Mouse (Mus musculus): ENCODE measurements at regions not wholly inside any gene's neighbourhood (a gene's known extent, or its start where the extent isn't known, plus 50 kb on each side); places are given as distances from the start of the nearest gene placed in this dataset.

- DNase-seq (ENCODE audit: low spot score in 2 of 2): no peak
These were observed 107.7 kb downstream of the Far1 start for GRCm38 (mm10) chr7:113621316-113621715.

DNA sequence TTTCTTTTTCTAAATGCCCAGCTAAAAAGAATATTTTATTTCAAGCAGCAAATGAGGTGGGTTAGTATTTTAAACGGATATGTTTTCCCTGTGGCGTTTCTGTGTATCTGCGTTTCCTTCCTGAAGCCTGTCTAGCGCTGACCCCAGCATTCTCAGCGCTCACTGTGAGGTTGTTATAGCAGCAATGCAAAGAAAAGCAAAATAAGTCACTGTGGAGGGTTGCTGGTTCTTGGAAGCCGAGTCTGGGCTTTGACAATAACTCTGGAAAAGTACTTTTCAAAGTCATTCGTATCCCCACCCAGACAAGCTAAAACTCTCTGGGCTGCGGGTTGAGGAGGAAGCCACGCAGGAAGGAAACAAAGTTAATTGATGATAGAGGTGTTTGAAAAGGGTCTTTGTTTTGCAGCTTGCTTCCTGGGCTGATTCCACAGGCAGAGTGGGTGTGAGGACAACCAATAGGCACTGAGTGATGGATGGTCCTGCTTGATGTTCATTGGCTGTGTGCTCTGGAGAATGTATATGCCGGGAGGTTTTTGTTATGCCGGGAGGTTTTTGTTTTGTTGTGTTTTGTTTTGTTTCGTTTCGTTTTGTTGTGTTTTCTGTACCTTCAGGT is 108.4 kb downstream of the Far1 start:
- DNase-seq (ENCODE audit: low spot score in 2 of 2): no peak

DNA sequence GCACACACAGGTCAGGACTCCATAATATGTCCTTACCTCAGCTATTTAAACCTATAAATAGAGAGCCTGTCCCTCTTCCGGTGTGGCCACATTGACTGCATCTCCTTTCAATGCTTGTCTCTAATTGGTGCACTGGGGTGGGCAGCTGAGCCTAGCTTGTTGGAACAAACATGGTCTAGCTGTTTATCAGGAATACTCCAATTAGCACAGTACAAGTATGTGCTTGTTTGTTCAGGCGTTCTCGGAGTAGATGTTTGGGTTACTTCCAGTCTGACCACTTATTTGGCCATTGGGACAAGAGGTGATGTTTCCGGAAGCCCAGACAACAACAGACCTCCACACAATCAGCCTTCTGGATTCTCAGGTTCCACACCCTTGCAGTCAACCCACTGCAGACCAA is 109.7 kb downstream of the Far1 start:
- no peak for DNase-seq (ENCODE audit: low spot score in 2 of 2)

DNA sequence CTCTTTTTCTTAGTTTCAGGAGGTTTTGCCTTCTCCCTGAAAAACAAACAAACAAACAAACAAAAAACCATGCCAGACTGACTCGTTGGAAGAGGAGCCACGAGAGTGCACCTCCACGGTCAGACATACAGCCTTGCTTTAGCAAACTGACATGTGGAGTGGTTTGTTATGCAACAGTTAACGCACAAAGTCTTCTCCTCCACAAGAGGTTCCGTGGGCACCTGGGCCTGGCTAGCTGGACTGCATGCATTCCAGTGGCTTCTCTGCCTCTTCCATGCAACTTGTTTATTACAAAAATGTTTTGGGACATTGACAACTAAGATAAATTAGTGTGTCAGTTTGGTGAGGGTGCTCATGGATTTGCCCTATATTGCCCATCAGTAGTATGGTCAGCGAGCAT is 110.3 kb downstream of the Far1 start:
- DNase-seq (ENCODE audit: low spot score in 2 of 2): no peak

- DNase-seq (ENCODE audit: low spot score in 2 of 2): no peak
These were observed 113.1 kb downstream of the Far1 start for GRCm38 (mm10) chr7:113626734-113627133.

DNA sequence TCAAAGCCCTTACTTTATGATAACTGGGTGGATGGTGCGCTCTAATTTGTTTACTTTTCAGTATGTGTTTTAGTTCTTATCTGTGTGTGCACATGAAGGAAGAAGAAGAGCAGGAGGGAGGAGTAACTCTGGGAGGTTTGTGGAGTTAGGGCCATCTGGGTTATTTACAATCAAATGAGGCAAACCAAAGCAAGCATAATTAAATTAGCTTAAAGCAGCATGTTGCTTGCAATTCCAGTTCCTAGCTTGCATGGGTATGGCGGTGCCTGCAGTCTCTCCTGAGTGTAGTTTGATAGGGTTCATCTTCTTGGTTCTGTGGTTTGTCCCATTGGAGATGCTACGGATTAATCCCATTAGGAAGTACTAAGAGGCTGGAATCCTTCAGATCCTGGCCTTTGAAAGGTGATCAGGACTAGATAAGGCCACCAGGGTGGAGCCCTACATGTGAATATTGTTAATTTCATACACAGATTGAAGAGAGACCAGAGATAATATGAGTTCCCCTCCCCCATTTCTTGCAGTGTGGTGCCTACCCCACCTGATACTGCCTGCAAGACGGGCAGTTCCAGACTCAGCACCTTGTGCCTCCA is 123.5 kb downstream of the Far1 start:
- DNase-seq (ENCODE audit: low spot score in 2 of 2): no peak

GRCm38 (mm10) chr7:113638098-113638497 is 124.5 kb downstream of the Far1 start:
- no peak for DNase-seq (ENCODE audit: low spot score in 2 of 2)

- no peak for DNase-seq (ENCODE audit: low spot score in 2 of 2)
These were observed 123.3 kb upstream of the Spon1 start for GRCm38 (mm10) chr7:113642540-113642939.

DNA sequence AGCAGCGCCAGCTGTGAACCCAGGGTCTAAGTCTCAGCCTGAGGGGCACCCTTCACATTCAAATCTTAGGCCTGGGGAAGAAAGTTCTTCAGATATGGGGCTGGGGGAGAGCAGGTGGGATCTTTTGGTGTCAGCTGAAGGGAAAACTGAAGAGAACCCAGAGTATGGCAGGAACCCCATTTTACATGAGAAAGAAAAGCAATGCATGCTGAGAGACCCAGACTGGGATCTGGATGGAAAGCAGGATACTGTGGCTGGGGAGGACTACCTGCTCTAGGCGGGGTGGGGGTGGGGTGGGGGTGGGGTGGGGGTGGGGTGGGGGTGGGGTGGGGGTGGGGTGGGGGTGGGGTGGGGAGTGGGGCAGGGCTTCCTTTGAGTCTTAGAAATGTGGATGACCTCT is 115.2 kb upstream of the Spon1 start:
- DNase-seq (ENCODE audit: low spot score in 2 of 2): no peak

GRCm38 (mm10) chr7:113651696-113652095 is 114.1 kb upstream of the Spon1 start:
- no peak for DNase-seq (ENCODE audit: low spot score in 2 of 2)

- DNase-seq (ENCODE audit: low spot score in 2 of 2): peak in 1 of 2 experiments; percentile 46
These were observed 112.7 kb upstream of the Spon1 start for GRCm38 (mm10) chr7:113653130-113653529.

DNA sequence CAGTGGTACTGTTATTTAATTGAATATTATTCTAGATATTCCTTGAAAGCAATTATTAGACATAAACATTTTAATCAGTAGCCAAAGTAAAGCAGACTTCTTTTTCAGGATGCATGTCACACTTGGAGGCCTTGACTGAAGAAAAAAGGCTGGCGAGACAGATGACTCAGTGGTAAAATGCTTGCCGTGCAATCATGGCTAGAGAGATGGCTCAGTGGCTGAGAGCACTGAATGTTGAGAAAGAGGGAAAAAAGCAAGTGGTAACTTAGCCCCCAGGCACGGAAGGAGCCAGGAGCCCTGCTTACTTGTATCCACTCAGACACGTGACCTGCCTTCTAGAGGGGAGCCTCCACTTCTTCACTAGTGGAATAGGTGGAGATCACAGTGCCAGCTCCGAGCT is 110.5 kb upstream of the Spon1 start:
- DNase-seq (ENCODE audit: low spot score in 2 of 2): no peak

- no peak for DNase-seq (ENCODE audit: low spot score in 2 of 2)
These were observed 92.8 kb upstream of the Spon1 start for GRCm38 (mm10) chr7:113672779-113673595.

- DNase-seq (ENCODE audit: low spot score in 2 of 2): no peak
These were observed 92.2 kb upstream of the Spon1 start for GRCm38 (mm10) chr7:113673596-113673956.

DNA sequence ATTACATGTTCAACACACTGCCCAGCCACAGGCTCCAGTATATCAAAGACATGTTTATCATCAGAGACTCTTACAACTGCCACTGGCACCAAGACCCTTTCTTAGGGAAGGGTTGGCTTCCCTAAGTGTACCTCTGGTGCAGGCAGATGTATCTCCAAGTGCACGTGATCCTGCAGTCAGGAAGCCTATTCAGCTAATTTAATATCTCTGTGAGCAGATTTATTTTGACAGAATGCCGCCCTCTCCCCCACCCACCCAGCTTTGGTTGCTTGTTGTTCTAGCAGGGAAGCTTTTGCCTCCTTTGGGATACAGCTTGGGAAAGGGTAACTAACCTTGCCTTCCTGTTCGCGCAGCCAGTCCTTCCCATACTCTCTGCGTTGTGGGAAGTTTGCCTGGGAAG is 83.5 kb upstream of the Spon1 start:
- no peak for DNase-seq (ENCODE audit: low spot score in 2 of 2)

- no peak for DNase-seq (ENCODE audit: low spot score in 2 of 2)
These were observed 80.4 kb upstream of the Spon1 start for GRCm38 (mm10) chr7:113685349-113685748.

GRCm38 (mm10) chr7:113686527-113686926 is 79.3 kb upstream of the Spon1 start:
- no peak for DNase-seq (ENCODE audit: low spot score in 2 of 2)

- no peak for DNase-seq (ENCODE audit: low spot score in 2 of 2)
These were observed 78.2 kb upstream of the Spon1 start for GRCm38 (mm10) chr7:113687566-113687965.

GRCm38 (mm10) chr7:113688231-113688669 is 77.5 kb upstream of the Spon1 start:
- no peak for DNase-seq (ENCODE audit: low spot score in 2 of 2)

DNA sequence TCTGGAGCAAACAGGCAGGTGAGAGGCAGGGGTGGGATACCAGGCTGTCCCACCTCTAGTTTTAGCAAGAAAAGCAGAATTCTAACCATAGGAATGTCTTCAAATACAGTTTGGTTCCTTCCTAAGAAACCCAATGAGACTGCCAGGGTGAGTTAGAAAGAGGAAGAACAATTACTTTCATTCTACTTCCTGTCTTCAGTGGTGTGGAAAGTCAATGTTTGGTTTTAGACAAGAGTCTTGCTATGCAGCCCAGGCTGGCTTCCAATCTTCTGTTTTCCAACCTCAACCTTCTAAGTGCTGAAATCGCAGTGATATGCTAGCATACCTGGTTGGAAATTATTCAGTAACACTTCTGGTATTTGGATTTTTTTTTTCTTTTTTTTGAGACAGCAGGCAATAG is 77.1 kb upstream of the Spon1 start:
- no peak for DNase-seq (ENCODE audit: low spot score in 2 of 2)

- no peak for DNase-seq (ENCODE audit: low spot score in 2 of 2)
These were observed 76.7 kb upstream of the Spon1 start for GRCm38 (mm10) chr7:113689131-113689530.

GRCm38 (mm10) chr7:113691756-113692155 is 74.0 kb upstream of the Spon1 start:
- DNase-seq (ENCODE audit: low spot score in 2 of 2): no peak

GRCm38 (mm10) chr7:113693526-113693925 is 72.3 kb upstream of the Spon1 start:
- DNase-seq (ENCODE audit: low spot score in 2 of 2): no peak

All from spleen, postnatal 10 days (tissue).